In the genomic region with DNA sequence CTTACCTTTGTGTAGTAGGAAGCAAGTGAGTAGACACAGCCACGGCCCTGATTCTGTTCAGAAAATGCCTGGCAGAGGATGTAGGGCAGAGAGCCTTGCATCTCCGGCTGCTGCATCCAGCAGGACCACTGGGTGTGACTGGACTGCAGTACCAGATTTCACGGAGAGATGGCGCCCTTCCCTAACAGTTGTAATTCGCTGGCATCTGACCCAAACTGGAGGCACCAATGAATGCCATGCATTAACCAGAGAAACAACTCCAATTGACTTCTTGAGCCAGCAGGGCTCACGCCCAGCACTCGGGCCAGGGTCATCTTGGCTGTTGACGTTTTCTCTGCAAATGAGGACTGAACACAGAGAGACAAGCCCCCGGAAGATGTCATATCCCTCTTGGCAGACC, we compare ENCODE assay signal across 8 mouse cellular contexts. TPM values are rescaled to one million over a fixed set of nuclear protein-coding genes. Genes with fewer than 3 reads are reported as not detected.
A peak's percentile ranks its signal among the peaks of the same experiment; 100 is the strongest.
DNase-seq lines count a peak whose midpoint lies in the region; ATAC-seq and TF ChIP-seq lines count a peak whose summit lies in the region.

No protein-coding gene starts in this region.

- peak; percentile 33; the same call in 1 of the 2 replicates for ATAC-seq in lung, embryonic 15.5 days (ENCODE audit: borderline replicate concordance, extremely low read depth, low FRiP score, low TSS enrichment)

- DNase-seq in CH12.LX (ENCODE audit: extremely low read depth): peak; percentile 82
- peak; percentile 97 for DNase-seq in brain, adult 2 months (ENCODE audit: low read depth, low spot score)
- peak; percentile 88 for DNase-seq in forebrain, embryonic 10.5 days (ENCODE audit: extremely low spot score, low spot score)
- peak; percentile 92 to 98 for DNase-seq in heart, postnatal 36 days
- peak; percentile 86 to 97 for DNase-seq in layer of hippocampus, adult 8-10 months (ENCODE audit: low spot score in 2 of 2)
- peak; percentile 96 for DNase-seq in ovary, postnatal 14 days (ENCODE audit: low spot score)
- DNase-seq in thymus, postnatal 14 days: peak; percentile 65

- no peaks in the 10 kb centered on the region for H3K9me3 ChIP-seq in CH12.LX (replicated peaks; ENCODE audit: low read length)
- H3K9me3 ChIP-seq in forebrain, embryonic 10.5 days: no peaks in the 10 kb centered on the region
- no peaks in the 10 kb centered on the region for H3K9me3 ChIP-seq in lung, embryonic 15.5 days

- peak; percentile 93 to 97 for TF ChIP-seq CTCF in CH12.LX (conservative IDR thresholded peaks at IDR 0.05 in 1 of 2, IDR thresholded peaks at IDR 0.05 in 1 of 2; ENCODE audit: low read depth in 2 of 2, low read length in 2 of 2)

- H3K9ac ChIP-seq in CH12.LX (ENCODE audit: insufficient read depth, low read depth): no peak overlapping the region
- H3K9ac ChIP-seq in lung, embryonic 15.5 days: no peak overlapping the region

- WGBS in forebrain, embryonic 10.5 days: 8% methylated on average over 9 of the region's 9 CpGs
- WGBS in lung, embryonic 15.5 days: 4% methylated on average over 9 of the region's 9 CpGs

- no peak for TF ChIP-seq EP300 in CH12.LX (IDR thresholded peaks at IDR 0.05; ENCODE audit: low read length)

- H3K36me3 ChIP-seq in CH12.LX (replicated peaks in 1 of 2; ENCODE audit: control insufficient read depth in 1 of 2, insufficient read depth in 1 of 2, low read length in 1 of 2): no peaks in the 10 kb centered on the region
- H3K36me3 ChIP-seq in forebrain, embryonic 10.5 days (replicated peaks): no peaks in the 10 kb centered on the region
- H3K36me3 ChIP-seq in lung, embryonic 15.5 days: no peaks in the 10 kb centered on the region

- H3K27me3 ChIP-seq in CH12.LX (replicated peaks): peaks cover 91% of the 10 kb centered on the region
- H3K27me3 ChIP-seq in forebrain, embryonic 10.5 days (ENCODE audit: poor library complexity, severe bottlenecking): peaks cover 43% of the 10 kb centered on the region
- H3K27me3 ChIP-seq in lung, embryonic 15.5 days: peaks cover 23% of the 10 kb centered on the region

- in situ Hi-C loops in CH12.LX (cut with MboI; ENCODE audit: low pct_ligation_motif_present, low pct_unique_long_range_greater_than_20kb, low sequenced_read_pairs): no loop called here

- no peak overlapping the region for H3K27ac ChIP-seq in CH12.LX (ENCODE audit: insufficient read depth, low read depth)
- H3K27ac ChIP-seq in forebrain, embryonic 10.5 days: no peak overlapping the region
- no peak overlapping the region for H3K27ac ChIP-seq in lung, embryonic 15.5 days

- intact Hi-C loops in heart, postnatal 36 days (cut with DNase I): loop anchor here (1.0 to 2.0 kb wide), 4 partner anchors 75 to 214 kb away; no protein-coding TSS in a partner anchor

- no peaks in the 10 kb centered on the region for H3K79me2 ChIP-seq in CH12.LX (replicated peaks; ENCODE audit: control insufficient read depth, extremely low read depth, insufficient read depth, poor library complexity, severe bottlenecking)

- peak; percentile 95 for TF ChIP-seq RAD21 in CH12.LX (IDR thresholded peaks at IDR 0.05; ENCODE audit: low read depth, low read length)

- no peak for TF ChIP-seq POLR2A in CH12.LX (IDR thresholded peaks at IDR 0.05; ENCODE audit: low read depth, low read length)

- dilution Hi-C loops in CH12.LX (cut with MboI; ENCODE audit: extremely low pct_ligation_motif_present, extremely low pct_unique_long_range_greater_than_20kb, low sequenced_read_pairs): no loop called here

- no peak overlapping the region for H3K4me2 ChIP-seq in CH12.LX (ENCODE audit: insufficient read depth, low read depth, poor library complexity, severe bottlenecking)
- H3K4me2 ChIP-seq in lung, embryonic 15.5 days: no peak overlapping the region

- no peak overlapping the region for H3K4me3 ChIP-seq in CH12.LX (replicated peaks in 1 of 3; ENCODE audit: low read depth in 2 of 3, low read length in 2 of 3, poor library complexity in 1 of 3)
- peak overlapping the region; percentile 6; the same call in 1 of the 2 replicates for H3K4me3 ChIP-seq in forebrain, embryonic 10.5 days
- H3K4me3 ChIP-seq in lung, embryonic 15.5 days: no peak overlapping the region

- peaks cover 4 to 5% of the 10 kb centered on the region in 2 experiments; a peak in 1 of 4 replicates for H3K4me1 ChIP-seq in CH12.LX (ENCODE audit: control insufficient read depth in 1 of 2, insufficient read depth in 2 of 2)
- H3K4me1 ChIP-seq in forebrain, embryonic 10.5 days: peaks cover 26% of the 10 kb centered on the region
- H3K4me1 ChIP-seq in lung, embryonic 15.5 days: peaks cover 20% of the 10 kb centered on the region

TF ChIP-seq in CH12.LX, 34 proteins besides CTCF, POLR2A, EP300 and RAD21:
- TF ChIP-seq SMC3 (IDR thresholded peaks at IDR 0.05; ENCODE audit: low read depth, low read length) (peak; percentile 92), IRF4 (IDR thresholded peaks at IDR 0.05; ENCODE audit: low read depth, low read length) (no peak), ZC3H11A (IDR thresholded peaks at IDR 0.05; ENCODE audit: low read depth, low read length) (peak; percentile 73), NELFE (IDR thresholded peaks at IDR 0.05; ENCODE audit: low read depth, low read length) (peak; percentile 29; the same call in 1 of the 2 replicates)

RNA-seq across cellular contexts. Expression of a gene that starts 11.4 kb away (rescaled TPM):
- 0.34 and 0.42 TPM in 2 replicates for total RNA-seq in CH12.LX (2012; rRNA removed)
- 0.20 and 0.28 TPM in 2 replicates for total RNA-seq in CH12.LX (2014; rRNA removed)
- polyA plus RNA-seq in CH12.LX (2012; ENCODE audit: insufficient read length, low read depth): 0.93 and 1.3 TPM in 2 replicates
- polyA plus RNA-seq in forebrain, embryonic 10.5 days (2016; fragmentation: Nextera tagmentation; extraction: Ambion mirVana): 12.1 and 15.5 TPM in 2 replicates
- 1 to 10 TPM; 7.1 to 9.5 TPM for total RNA-seq in heart, postnatal 36 days (2021)
- total RNA-seq in layer of hippocampus, adult 8-10 months (2022): 1,000 to 10,000 TPM; 1,310 to 1,340 (median 1,317) TPM
- 12.9 and 13.5 TPM in 2 replicates for polyA plus RNA-seq in lung, embryonic 15.5 days (2015; fragmentation: Nextera tagmentation; extraction: Ambion mirVana)

Comparison
In these comparisons a context has a peak if more than half of its experiments do, and no peak if none do; other contexts are left out.
1. RNA of a gene that starts 11.4 kb away (total RNA-seq): 1,310 to 1,340 TPM in layer of hippocampus, adult 8-10 months; 7.1 to 9.5 TPM in heart, postnatal 36 days and 0.20 to 0.42 TPM in CH12.LX; every median in the first group is over 100 times any median in the second.
2. Peak in every context shown above with its lines, with median percentiles within 50 percentile points of each other: DNase-seq.